In the genomic region with DNA sequence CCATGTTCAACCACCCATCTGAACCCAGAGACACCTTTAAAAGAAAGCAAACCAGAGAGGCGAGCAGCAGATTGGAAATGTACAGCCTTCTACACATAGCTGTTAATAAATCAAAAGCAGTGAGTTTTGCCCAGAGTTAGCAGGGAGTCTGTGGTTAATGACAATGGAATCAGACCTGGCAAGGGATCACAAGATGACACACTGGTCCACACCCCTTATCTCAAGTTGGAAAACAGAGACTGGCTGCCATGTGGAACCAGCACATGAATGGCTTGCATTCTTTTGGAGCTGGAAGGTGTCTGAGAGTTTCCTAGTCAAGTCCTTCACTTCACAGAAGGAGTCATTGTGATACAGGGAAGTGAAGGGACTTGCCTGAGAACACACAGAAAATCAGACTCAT, we compare ENCODE assay signal across 19 mouse cellular contexts. TPM values are rescaled to one million over a fixed set of nuclear protein-coding genes. Genes with fewer than 3 reads are reported as not detected.
"Had no signal": no experiment of that assay in that cellular context is flagged by ENCODE, and none has a peak within 500 bp of the region (broad histone marks: within the 10 kb centered on the region; RNA-seq: fewer than 3 reads in every experiment).

No protein-coding gene starts in this region.

- H3K9ac ChIP-seq: lung, embryonic 15.5 days; midbrain, embryonic 13.5 days; midbrain, embryonic 15.5 days; neural tube, embryonic 12.5 days; stomach, embryonic 15.5 days had no signal

- DNase-seq: lung, adult 2 months; lung, postnatal 14 days; lung, postnatal 36 days; right cerebral cortex, postnatal 14 days; thymus, adult 2 months; thymus, postnatal 25 days; thymus, postnatal 4 days had no signal

- H3K4me1 ChIP-seq: megakaryocyte, embryonic 14.5 days had no signal

- ATAC-seq: lung, postnatal 0 days; midbrain, embryonic 13.5 days; midbrain, embryonic 15.5 days had no signal

- H3K27me3 ChIP-seq: neural tube, embryonic 12.5 days; stomach, embryonic 15.5 days had no signal

- H3K4me3 ChIP-seq: lung, embryonic 15.5 days; megakaryocyte, embryonic 14.5 days; midbrain, embryonic 13.5 days; midbrain, embryonic 15.5 days; neural tube, embryonic 12.5 days; stomach, embryonic 15.5 days had no signal

- H3K27ac ChIP-seq: lung, embryonic 15.5 days; macrophage; midbrain, embryonic 13.5 days; midbrain, embryonic 15.5 days; neural tube, embryonic 12.5 days; stomach, embryonic 15.5 days; stomach, postnatal 0 days had no signal

- H3K9me3 ChIP-seq: lung, embryonic 15.5 days; megakaryocyte, embryonic 14.5 days; midbrain, embryonic 13.5 days; midbrain, embryonic 15.5 days; neural tube, embryonic 12.5 days; stomach, embryonic 15.5 days had no signal

- H3K36me3 ChIP-seq: lung, embryonic 15.5 days; midbrain, embryonic 13.5 days; midbrain, embryonic 15.5 days; neural tube, embryonic 12.5 days; stomach, embryonic 15.5 days had no signal

RNA-seq across cellular contexts. Expression of a gene that starts 5.4 kb away (rescaled TPM):
- total RNA-seq: megakaryocyte progenitor cell, adult 5-6 weeks; monocyte, adult 5-6 weeks; neutrophil, adult 5-6 weeks had no signal
- polyA plus RNA-seq: macrophage had no signal
